Mouse (Mus musculus) NIH3T3 (cell line): ENCODE results near the gene Rab19.
"Not testable (repeated sequence)": the region's sequence is repeated elsewhere in the genome, so short reads cannot be mapped to it uniquely, and the experiment has no call there.

Source experiments
- DNase-seq: peaks from one replicate; pipeline ENCODE4 v3.0.0-alpha.2; 2012; ENCODE audit warnings: low read depth

Rab19 gene

GRCm38 (mm10) chr6:39379749-39380148, 1.2 kb upstream of the Rab19 start:
- DNase-seq: no peak

GRCm38 (mm10) chr6:39380276-39380675, 699 bp upstream of the Rab19 start:
- DNase-seq: no peak

GRCm38 (mm10) chr6:39389988-39390387, 9.0 kb downstream of the Rab19 start:
- DNase-seq: no peak

- DNase-seq: no peak
Observed at GRCm38 (mm10) chr6:39395471-39395870, 14.5 kb downstream of the Rab19 start.

GRCm38 (mm10) chr6:39395916-39396315, 14.9 kb downstream of the Rab19 start:
- DNase-seq: no peak

GRCm38 (mm10) chr6:39397046-39397445, 16.1 kb downstream of the Rab19 start:
- DNase-seq: no peak

- DNase-seq: no peak
Observed at GRCm38 (mm10) chr6:39398342-39398741, 17.4 kb downstream of the Rab19 start.

GRCm38 (mm10) chr6:39400343-39400742, 19.4 kb downstream of the Rab19 start:
- peak; percentile 75 for DNase-seq

- no peak for DNase-seq
Observed at GRCm38 (mm10) chr6:39403136-39403535, 22.2 kb downstream of the Rab19 start.

- DNase-seq: peak; percentile 24
Observed at GRCm38 (mm10) chr6:39406480-39406879, 25.5 kb downstream of the Rab19 start.

- peak; percentile 46 for DNase-seq
Observed at GRCm38 (mm10) chr6:39414106-39414505, 33.1 kb downstream of the Rab19 start.

GRCm38 (mm10) chr6:39415762-39416161, 34.8 kb downstream of the Rab19 start:
- DNase-seq: peak; percentile 84

- DNase-seq: not testable (repeated sequence)
Observed at GRCm38 (mm10) chr6:39416654-39417053, 35.7 kb downstream of the Rab19 start.

- DNase-seq: peak; percentile 56
Observed at GRCm38 (mm10) chr6:39419386-39419850, 38.4 kb downstream of the Rab19 start.

GRCm38 (mm10) chr6:39419851-39420721, 39.1 kb downstream of the Rab19 start, which contains the start of gene Mkrn1:
Mkrn1 (minus strand) TSS chr6:39420462.
- DNase-seq: peak; percentile 77

- DNase-seq: no peak
Observed at GRCm38 (mm10) chr6:39420867-39421266, 39.9 kb downstream of the Rab19 start.

GRCm38 (mm10) chr6:39423130-39423551, 42.2 kb downstream of the Rab19 start:
- DNase-seq: no peak

- DNase-seq: no peak
Observed at GRCm38 (mm10) chr6:39423686-39424085, 42.7 kb downstream of the Rab19 start.

- DNase-seq: no peak
Observed at GRCm38 (mm10) chr6:39425181-39425580, 44.2 kb downstream of the Rab19 start.

- peak; percentile 22 for DNase-seq
Observed at GRCm38 (mm10) chr6:39426725-39427124, 45.8 kb downstream of the Rab19 start.

- DNase-seq: peak; percentile 86
Observed at GRCm38 (mm10) chr6:39427276-39428003, 46.5 kb downstream of the Rab19 start.

- DNase-seq: no peak
Observed at GRCm38 (mm10) chr6:39429007-39429788, 48.2 kb downstream of the Rab19 start.
